Mouse (Mus musculus) hindbrain, postnatal 0 days (tissue): ENCODE measurements around the gene Fgr. TPM values are rescaled to one million over a fixed set of nuclear protein-coding genes. Genes with fewer than 3 reads are reported as not detected.

ENCODE experiments used
- ATAC-seq: fragments of 200-750 bp; cut with Nextera tagmentation; 2 replicates; pipeline ENCODE4 v1.8.0; 2017; ENCODE audit warnings: mild to moderate bottlenecking, moderate TSS enrichment, moderate library complexity
- DNase-seq: peaks from one replicate; pipeline ENCODE4 v3.0.0-alpha.2; 2015; ENCODE audit warnings: low spot score
- H3K27ac ChIP-seq: fragments of 300-500 bp; sonication (generic); 2 replicates; pipeline ENCODE4 v1.5.1; 2014; ENCODE audit warnings: mild to moderate bottlenecking
- H3K27me3 ChIP-seq: fragments of 300-500 bp; sonication (generic); 2 replicates; pipeline ENCODE4 v1.6.1; 2014; ENCODE audit warnings: low read length, mixed read lengths; ENCODE audit not compliant: insufficient read depth
- H3K36me3 ChIP-seq: fragments of 300-500 bp; sonication (generic); 2 replicates; pipeline ENCODE4 v1.6.1; 2014; ENCODE audit warnings: low read length, mixed read lengths; ENCODE audit not compliant: insufficient read depth
- H3K4me1 ChIP-seq: fragments of 300-500 bp; sonication (generic); 2 replicates; pipeline ENCODE4 v1.6.1; 2014; ENCODE audit warnings: antibody characterized with exemption, low read length, mixed read lengths; ENCODE audit not compliant: insufficient read depth
- H3K4me2 ChIP-seq: fragments of 300-500 bp; sonication (generic); 2 replicates; pipeline ENCODE4 v1.6.1; 2014; ENCODE audit warnings: low read depth, mild to moderate bottlenecking, low read length, moderate library complexity, mixed read lengths
- H3K4me3 ChIP-seq: fragments of 300-500 bp; sonication (generic); 2 replicates; pipeline ENCODE4 v1.5.1; 2014; ENCODE audit warnings: low read length
- H3K9ac ChIP-seq: fragments of 300-500 bp; sonication (generic); replicated peaks from 2 replicates; pipeline ENCODE4 v1.6.1; 2014; ENCODE audit warnings: mild to moderate bottlenecking, low read length, moderate library complexity, mixed read lengths
- H3K9me3 ChIP-seq: fragments of 300-500 bp; sonication (generic); 2 replicates; pipeline ENCODE4 v1.6.1; 2016; ENCODE audit warnings: low read length, mixed read lengths
- CTCF ChIP-seq: IDR thresholded peaks from 2 replicates; pipeline ENCODE4 v1.5.1; 2016; ENCODE audit warnings: antibody characterized with exemption, control low read depth, low read depth
- WGBS: fragments of 180-500 bp; shearing (Covaris S2); extraction: QIAGEN DNeasy Blood & Tissue Kit; methylation state at CpG from one replicate; pipeline ENCODE4 v1.1.7; 2014; 5-methylcytosine and 5-hydroxymethylcytosine counted together
- polyA plus RNA-seq: library from polyadenylated mRNA; unstranded; fragments of >200 nt; fragmentation: Nextera tagmentation; extraction: Ambion mirVana; gene quantifications from 2 replicates; pipeline ENCODE4 v1.2.1, GENCODE M21; 2015
- total RNA-seq: library from RNA; depleted of rRNA; stranded (reverse); fragments of >200 nt; gene quantifications from 2 replicates; pipeline ENCODE4 v1.2.3, GENCODE M21; 2014; rRNA removed

Gene Fgr
- total and polyA plus RNA-seq, 2 experiments from 2014 or later = 0.19 to 0.73 TPM

DNA sequence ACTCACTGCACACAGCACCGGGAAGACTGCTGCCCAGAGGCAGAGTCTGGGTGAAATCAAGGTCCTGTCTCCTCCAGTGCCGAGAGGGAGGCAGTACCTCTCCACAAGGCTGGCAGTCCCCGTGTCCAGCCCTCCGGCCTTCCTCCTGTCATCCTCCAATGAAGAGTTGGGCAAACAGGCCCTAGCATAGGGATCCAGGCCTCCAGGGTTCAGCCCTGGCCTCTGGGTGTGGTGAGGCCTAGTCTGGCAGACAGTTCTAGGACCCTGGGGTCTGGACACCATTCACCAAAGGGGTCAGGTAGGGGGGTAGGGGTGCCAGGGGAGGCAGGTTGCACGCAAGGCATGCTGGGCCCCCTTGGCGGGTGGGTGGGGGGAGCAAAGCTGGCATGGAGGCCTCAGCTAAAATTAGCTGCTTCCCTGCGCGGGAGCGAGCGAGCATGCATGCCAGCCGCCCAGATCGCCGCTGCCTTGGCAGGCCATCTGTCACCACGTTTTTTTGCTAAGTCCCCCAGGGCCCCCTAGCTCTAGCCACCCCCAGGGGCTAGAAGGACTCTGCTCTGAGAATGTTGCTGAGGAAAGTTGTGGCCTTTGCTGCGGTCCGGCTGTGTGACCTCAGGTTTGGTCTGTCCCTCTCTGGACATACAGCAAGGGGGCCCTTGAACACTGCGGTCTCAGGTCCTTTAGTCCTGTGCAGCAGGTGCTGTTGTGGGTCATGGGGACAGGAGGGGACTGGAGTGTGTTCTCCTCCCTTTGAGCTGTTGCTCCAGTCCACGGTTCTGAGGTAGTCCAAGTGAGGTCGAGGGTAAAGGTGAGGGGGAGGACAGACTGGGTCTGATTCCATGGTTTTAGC is 75.4 kb downstream of the Fgr start:
- ATAC-seq (no peak), DNase-seq (peak; percentile 57)
- H3K36me3 ChIP-seq = no peaks in the 10 kb centered on the region
- 0 out of 2 replicates have a peak overlapping the region, but pooled peaks have one; percentile 30 for H3K9ac ChIP-seq
- H3K27ac ChIP-seq = peak overlapping the region; percentile 84
- no peaks in the 10 kb centered on the region for H3K9me3 ChIP-seq
- H3K27me3 ChIP-seq = no peaks in the 10 kb centered on the region
- TF ChIP-seq CTCF = no peak
- H3K4me1 ChIP-seq = peaks cover 88% of the 10 kb centered on the region
- WGBS = 27% methylated on average over 19 of the region's 19 CpGs
- no peak overlapping the region for H3K4me2 ChIP-seq
- no peak overlapping the region for H3K4me3 ChIP-seq

- 58% methylated on average over 9 of the region's 9 CpGs for WGBS
- ATAC-seq (no peak), DNase-seq (no peak)
- Histone ChIP-seq H3K4me1 (peaks cover 77% of the 10 kb centered on the region), H3K9me3 (no peaks in the 10 kb centered on the region), H3K27me3 (no peaks in the 10 kb centered on the region), H3K9ac (no peak overlapping the region), H3K4me2 (no peak overlapping the region), H3K4me3 (no peak overlapping the region), H3K27ac (peak overlapping the region; percentile 84; the same call in 1 of the 2 replicates), H3K36me3 (no peaks in the 10 kb centered on the region)
- no peak for TF ChIP-seq CTCF
These were observed 76.4 kb downstream of the Fgr start for GRCm38 (mm10) chr4:133050196-133050836.

GRCm38 (mm10) chr4:133050837-133051549 is 77.1 kb downstream of the Fgr start:
- Histone ChIP-seq H3K4me3 (no peak overlapping the region), H3K4me2 (no peak overlapping the region), H3K27ac (peak overlapping the region; percentile 84), H3K36me3 (no peaks in the 10 kb centered on the region), H3K9me3 (no peaks in the 10 kb centered on the region), H3K9ac (peak overlapping the region; percentile 25; the same call in 1 of the 2 replicates), H3K27me3 (no peaks in the 10 kb centered on the region), H3K4me1 (peaks cover 73% of the 10 kb centered on the region)
- TF ChIP-seq CTCF = no peak
- no peak for ATAC-seq
- DNase-seq = no peak
- WGBS = 84% methylated on average over 6 of the region's 6 CpGs

DNA sequence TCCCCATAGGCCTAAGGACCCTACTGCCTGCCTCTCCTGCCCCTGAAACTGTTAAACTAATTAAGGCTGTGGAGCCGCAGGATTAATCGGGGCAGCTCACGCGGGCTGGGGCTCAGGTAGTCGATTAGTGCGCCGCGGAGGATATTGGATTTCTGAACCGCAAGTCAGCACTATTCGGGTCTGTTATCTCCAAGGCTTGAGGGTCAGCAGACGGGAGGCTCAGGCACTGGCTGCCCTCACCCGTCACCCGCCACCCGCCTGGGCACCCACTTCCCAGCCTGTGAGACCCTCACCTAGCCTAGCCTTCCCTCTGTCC is 77.6 kb downstream of the Fgr start:
- Histone ChIP-seq H3K27me3 (no peaks in the 10 kb centered on the region), H3K4me2 (no peak overlapping the region), H3K9me3 (no peaks in the 10 kb centered on the region), H3K27ac (peak overlapping the region; percentile 43), H3K36me3 (no peaks in the 10 kb centered on the region), H3K9ac (peak overlapping the region; percentile 25; the same call in 1 of the 2 replicates), H3K4me1 (peaks cover 72% of the 10 kb centered on the region), H3K4me3 (no peak overlapping the region)
- WGBS = 36% methylated on average over 14 of the region's 14 CpGs
- no peak for ATAC-seq
- TF ChIP-seq CTCF = no peak
- DNase-seq = no peak

Other genes with a start within 250 kb of the Fgr start
- 5.6 and 6.2 TPM in 2 replicates for gene Xkr8, start 241.5 kb upstream of the Fgr start, total RNA-seq
- gene Xkr8, start 241.5 kb upstream of the Fgr start, polyA plus RNA-seq = 5.0 and 7.3 TPM in 2 replicates
- gene Smpdl3b, start 216.8 kb upstream of the Fgr start, total RNA-seq = 0.47 and 1.0 TPM in 2 replicates
- gene Smpdl3b, start 216.8 kb upstream of the Fgr start, polyA plus RNA-seq = 0.98 and 1.4 TPM in 2 replicates
- 30.9 and 31.9 TPM in 2 replicates for gene Rpa2, start 205.8 kb upstream of the Fgr start, total RNA-seq
- gene Rpa2, start 205.8 kb upstream of the Fgr start, polyA plus RNA-seq = 37.5 and 42.4 TPM in 2 replicates
- 0.78 and 0.79 TPM in 2 replicates for gene Themis2, start 177.7 kb upstream of the Fgr start, total RNA-seq
- gene Themis2, start 177.7 kb upstream of the Fgr start, polyA plus RNA-seq = 0.28 and 0.35 TPM in 2 replicates
- 47.3 and 55.8 TPM in 2 replicates for gene Ppp1r8, start 130.9 kb upstream of the Fgr start, total RNA-seq
- gene Ppp1r8, start 130.9 kb upstream of the Fgr start, polyA plus RNA-seq = 41.5 and 42.8 TPM in 2 replicates
- 107 TPM in 2 replicates for gene Stx12, start 89.6 kb upstream of the Fgr start, total RNA-seq
- 136 and 137 TPM in 2 replicates for gene Stx12, start 89.6 kb upstream of the Fgr start, polyA plus RNA-seq
- gene Fam76a, start 51.5 kb upstream of the Fgr start, total RNA-seq = 17.3 and 18.4 TPM in 2 replicates
- gene Fam76a, start 51.5 kb upstream of the Fgr start, polyA plus RNA-seq = 28.3 and 34.5 TPM in 2 replicates
- gene Ahdc1, start 37.2 kb downstream of the Fgr start, total RNA-seq = 88.2 and 106 TPM in 2 replicates
- 9.7 and 10.8 TPM in 2 replicates for gene Ahdc1, start 37.2 kb downstream of the Fgr start, polyA plus RNA-seq
- 14.1 and 14.7 TPM in 2 replicates for gene Wasf2, start 156.4 kb downstream of the Fgr start, total RNA-seq
- 27.5 and 32.3 TPM in 2 replicates for gene Wasf2, start 156.4 kb downstream of the Fgr start, polyA plus RNA-seq
- 6.2 and 6.9 TPM in 2 replicates for gene Cd164l2, start 238.0 kb downstream of the Fgr start, total RNA-seq
- gene Cd164l2, start 238.0 kb downstream of the Fgr start, polyA plus RNA-seq = 9.6 and 11.9 TPM in 2 replicates
- gene Gpr3, start 238.4 kb downstream of the Fgr start, total RNA-seq = 7.0 and 7.3 TPM in 2 replicates
- 4.5 and 5.5 TPM in 2 replicates for gene Gpr3, start 238.4 kb downstream of the Fgr start, polyA plus RNA-seq